Mouse (Mus musculus) MEL (cell line): Measurements from ENCODE around the gene Olfr670. TPM values are rescaled to one million over a fixed set of nuclear protein-coding genes. Genes with fewer than 3 reads are reported as not detected.
"Not testable (repeated sequence)": the region's sequence is repeated elsewhere in the genome, so short reads cannot be mapped to it uniquely, and the experiment has no call there.

Experiments used
- DNase-seq: peaks from one replicate; pipeline ENCODE4 v3.0.0; 2011; ENCODE audit warnings: low read depth, low spot score
- H3K27ac ChIP-seq: 2 replicates; pipeline ENCODE4 v1.5.1; 2012; ENCODE audit warnings: low read depth, mild to moderate bottlenecking, control low read depth, low read length, moderate library complexity; ENCODE audit not compliant: control insufficient read depth
- H3K27me3 ChIP-seq, 2 experiments: fragments of 150-350 bp in 1 of 2; sonication (generic) in 1 of 2; 2 replicates each; pipeline ENCODE4 v1.6.1; 2012; ENCODE audit warnings: low read length in 2 of 2, mild to moderate bottlenecking in 2 of 2, improper control_type of control experiment in 1 of 2, moderate library complexity in 1 of 2; ENCODE audit not compliant: insufficient read depth in 2 of 2, control insufficient read depth in 1 of 2
- H3K36me3 ChIP-seq, 2 experiments: 2 replicates each; pipeline ENCODE4 v1.6.1; 2012 to 2014; ENCODE audit warnings: low read length in 2 of 2, improper control_type of control experiment in 1 of 2, inconsistent platforms in 1 of 2, mild to moderate bottlenecking in 1 of 2; ENCODE audit not compliant: insufficient read depth in 2 of 2, control insufficient read depth in 1 of 2
- H3K4me1 ChIP-seq, 2 experiments: fragments of 150-350 bp in 1 of 2; sonication (generic) in 1 of 2; 2 replicates each; pipeline ENCODE4 v1.6.1; 2012; ENCODE audit warnings: low read length in 2 of 2, improper control_type of control experiment in 1 of 2, mild to moderate bottlenecking in 1 of 2; ENCODE audit not compliant: insufficient read depth in 2 of 2, control insufficient read depth in 1 of 2
- H3K4me3 ChIP-seq, 2 experiments: fragments of 150-350 bp in 1 of 2; sonication (generic) in 1 of 2; 2 replicates each; pipeline ENCODE4 v1.5.1; 2012; ENCODE audit warnings: low read depth in 2 of 2, low read length in 2 of 2, mild to moderate bottlenecking in 2 of 2, moderate library complexity in 2 of 2, control low read depth in 1 of 2, improper control_type of control experiment in 1 of 2; ENCODE audit not compliant: control insufficient read depth in 1 of 2, insufficient read depth in 1 of 2
- H3K79me2 ChIP-seq: 2 replicates; pipeline ENCODE4 v1.6.1; 2012; ENCODE audit warnings: mild to moderate bottlenecking, low read length, moderate library complexity; ENCODE audit not compliant: control insufficient read depth, poor library complexity, insufficient read depth
- H3K9ac ChIP-seq: 2 replicates; pipeline ENCODE4 v1.6.1; 2012; ENCODE audit warnings: low read depth, mild to moderate bottlenecking, control low read depth, low read length, moderate library complexity; ENCODE audit not compliant: control insufficient read depth, poor library complexity, severe bottlenecking
- H3K9me3 ChIP-seq: fragments of 150-350 bp; sonication (generic); replicated peaks from 2 replicates; pipeline ENCODE4 v1.6.1; 2012; ENCODE audit warnings: mild to moderate bottlenecking, low read length, improper control_type of control experiment, moderate library complexity; ENCODE audit not compliant: insufficient read depth
- EP300 ChIP-seq, 2 experiments: IDR thresholded peaks; 2 replicates each; pipeline ENCODE4 v1.6.1; 2011; ENCODE audit warnings: improper control_type of control experiment in 2 of 2, low read length in 2 of 2, low read depth in 1 of 2, mild to moderate bottlenecking in 1 of 2
- ETS1 ChIP-seq: IDR thresholded peaks from 2 replicates; pipeline ENCODE4 v1.6.1; 2012; ENCODE audit warnings: low read depth, mild to moderate bottlenecking, inconsistent platforms, low read length, improper control_type of control experiment, moderate library complexity
- KAT2A ChIP-seq: conservative IDR thresholded peaks from 2 replicates; pipeline ENCODE4 v1.6.1; 2012; ENCODE audit warnings: low read depth, low read length, improper control_type of control experiment, inconsistent platforms
- MAX ChIP-seq: IDR thresholded peaks from 2 replicates; pipeline ENCODE4 v1.6.1; 2011; ENCODE audit warnings: low read length, improper control_type of control experiment
- NRF1 ChIP-seq: IDR thresholded peaks from 2 replicates; pipeline ENCODE4 v1.6.1; 2014; ENCODE audit warnings: low read depth, mild to moderate bottlenecking, inconsistent platforms, low read length, improper control_type of control experiment, moderate library complexity; ENCODE audit not compliant: poor library complexity, insufficient read depth, severe bottlenecking
- SMC3 ChIP-seq: IDR thresholded peaks from 2 replicates; pipeline ENCODE4 v1.6.1; 2011; ENCODE audit warnings: low read depth, low read length, improper control_type of control experiment
- TAL1 ChIP-seq: IDR thresholded peaks from 2 replicates; pipeline ENCODE4 v1.6.1; 2012; ENCODE audit warnings: mild to moderate bottlenecking, inconsistent platforms, low read length, moderate library complexity, mixed read lengths
- TBP ChIP-seq: IDR thresholded peaks from 2 replicates; pipeline ENCODE4 v1.8.0; 2011; ENCODE audit warnings: low read depth, low read length, improper control_type of control experiment
- TCF12 ChIP-seq: IDR thresholded peaks from 2 replicates; pipeline ENCODE4 v1.6.1; 2014; ENCODE audit warnings: low read depth, mild to moderate bottlenecking, inconsistent platforms, low read length, improper control_type of control experiment, moderate library complexity
- UBTF ChIP-seq: IDR thresholded peaks from 2 replicates; pipeline ENCODE4 v1.6.1; 2012; ENCODE audit warnings: low read depth, mild to moderate bottlenecking, inconsistent platforms, low read length, improper control_type of control experiment, moderate library complexity, borderline replicate concordance; ENCODE audit not compliant: insufficient read depth
- ZC3H11A ChIP-seq: IDR thresholded peaks from 2 replicates; pipeline ENCODE4 v1.6.1; 2012; ENCODE audit warnings: low read depth, mild to moderate bottlenecking, inconsistent platforms, low read length, improper control_type of control experiment
- polyA plus RNA-seq, 2 experiments: library from polyadenylated mRNA; stranded (reverse) in 1 of 2; unstranded in 1 of 2; fragments of >175 nt in 1 of 2; fragments of >200 nt in 1 of 2; gene quantifications; 2 replicates each; pipeline versions ENCODE4 v1.2.1 to v1.2.4; 2012; ENCODE audit warnings: low replicate concordance in 2 of 2, low read depth in 1 of 2; ENCODE audit not compliant: insufficient read length in 2 of 2, insufficient read depth in 1 of 2, missing spikeins in 1 of 2
- total RNA-seq: library from RNA; depleted of rRNA; stranded (reverse); fragments of 300-350 nt; gene quantifications from 2 replicates; pipeline ENCODE4 v1.2.3, GENCODE M21; 2012

Olfr670 gene
- total and polyA plus RNA-seq, 3 experiments = not detected

- TF ChIP-seq TCF12 (no peak), NRF1 (no peak), ETS1 (no peak), ZC3H11A (no peak), KAT2A (no peak), EP300 (IDR thresholded peaks at IDR 0.05; ENCODE audit: low read depth in 1 of 2, low read length in 2 of 2) (no peak)
- Histone ChIP-seq H3K9ac (no peak within 1 kb of the TSS), H3K9me3 (no peaks in the 10 kb centered on the region), H3K27ac (no peak within 1 kb of the TSS), H3K4me3 (no peak within 1 kb of the TSS), H3K27me3 (no peaks in the 10 kb centered on the region), H3K36me3 (no peaks in the 10 kb centered on the region), H3K4me1 (no peaks in the 10 kb centered on the region), H3K79me2 (no peaks in the 10 kb centered on the region)
- DNase-seq = no peak
These were observed 16.6 kb upstream of the Olfr670 start, which contains the start of gene Olfr671 for GRCm38 (mm10) chr7:104979026-104979425. Olfr671 (minus strand) TSS chr7:104979126.

GRCm38 (mm10) chr7:104972507-104972906 is 10.1 kb upstream of the Olfr670 start:
- H3K79me2 ChIP-seq, DNase-seq, H3K27ac ChIP-seq, H3K9me3 ChIP-seq, H3K36me3 ChIP-seq, H3K27me3 ChIP-seq, H3K4me3 ChIP-seq, H3K9ac ChIP-seq, H3K4me1 ChIP-seq: not testable (repeated sequence)

- H3K9me3 ChIP-seq, H3K4me3 ChIP-seq, H3K36me3 ChIP-seq, H3K9ac ChIP-seq, DNase-seq, H3K27ac ChIP-seq, H3K79me2 ChIP-seq, H3K27me3 ChIP-seq, H3K4me1 ChIP-seq: not testable (repeated sequence)
These were observed 12.2 kb downstream of the Olfr670 start for GRCm38 (mm10) chr7:104950234-104950633.

GRCm38 (mm10) chr7:104933940-104934339 is 28.5 kb downstream of the Olfr670 start, which contains the start of gene Olfr669:
Olfr669 (plus strand) TSS chr7:104934240.
- TF ChIP-seq TAL1 = no peak
- no peak for TF ChIP-seq ETS1
- no peak for TF ChIP-seq ZC3H11A
- TF ChIP-seq UBTF = no peak
- no peak for TF ChIP-seq MAX
- no peak for TF ChIP-seq SMC3
- no peak for TF ChIP-seq TBP
- Histone ChIP-seq H3K9ac (no peak within 1 kb of the TSS), H3K9me3 (no peaks in the 10 kb centered on the region), H3K36me3 (no peaks in the 10 kb centered on the region), H3K27ac (no peak within 1 kb of the TSS), H3K4me1 (no peaks in the 10 kb centered on the region), H3K79me2 (no peaks in the 10 kb centered on the region), H3K4me3 (no peak within 1 kb of the TSS), H3K27me3 (no peaks in the 10 kb centered on the region)
- no peak for DNase-seq
